Mouse (Mus musculus) 3134 (cell line): ENCODE results near the gene Mylk3.

Experiments used
- DNase-seq: peaks from one replicate; pipeline ENCODE4 v3.0.0-alpha.2; 2011; ENCODE audit warnings: low spot score; ENCODE audit not compliant: insufficient read length; ENCODE audit errors: extremely low read depth

The Mylk3 gene

GRCm38 (mm10) chr8:85386205-85386604 is at the start of gene Mylk3:
Gene Mylk3 (minus strand): TSS chr8:85386345.
- DNase-seq, result no peak

DNA sequence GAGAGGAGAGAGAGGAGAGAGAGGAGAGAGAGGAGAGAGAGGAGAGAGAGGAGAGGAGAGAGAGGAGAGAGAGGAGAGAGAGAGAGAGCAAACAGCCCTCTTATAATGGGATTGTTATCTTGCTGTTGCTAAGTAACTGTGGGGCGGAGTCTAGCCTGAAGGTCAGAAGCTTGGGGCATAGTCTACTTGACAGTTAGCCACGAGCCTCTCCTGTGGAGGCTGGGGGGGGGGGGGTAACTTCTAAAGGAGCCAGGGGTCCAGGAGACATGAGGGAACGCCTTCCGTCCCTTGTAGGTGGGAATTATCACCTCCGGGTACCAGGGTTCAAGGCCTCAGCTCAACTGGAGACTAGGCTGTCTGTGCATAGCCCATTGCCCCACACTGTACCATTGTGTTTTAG is 49.6 kb upstream of the Mylk3 start:
- no peak for DNase-seq

GRCm38 (mm10) chr8:85434817-85435216 is 48.7 kb upstream of the Mylk3 start:
- DNase-seq, result no peak

DNA sequence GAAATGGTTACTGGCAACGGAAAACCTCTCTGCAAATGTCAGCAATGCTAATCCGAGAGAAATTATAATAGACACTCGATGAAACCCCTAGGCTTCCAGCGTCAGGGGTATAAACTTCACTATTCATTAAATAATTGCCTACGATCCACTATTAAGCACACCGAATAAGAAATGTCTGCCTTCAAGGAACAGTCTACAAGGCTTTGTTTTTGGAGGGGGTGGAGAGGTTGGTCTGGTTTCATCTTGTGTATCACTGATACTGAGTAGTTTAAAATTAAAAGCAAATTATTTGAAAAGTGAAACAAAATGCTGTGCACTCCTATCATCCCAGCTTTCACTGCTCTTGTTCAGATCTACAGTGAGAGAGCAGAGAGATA is 46.9 kb upstream of the Mylk3 start:
- no peak for DNase-seq

GRCm38 (mm10) chr8:85432168-85433016 is 46.2 kb upstream of the Mylk3 start, which contains the start of gene 4921524J17Rik:
Gene 4921524J17Rik (minus strand): TSS chr8:85432833.
- DNase-seq, result peak; percentile 94

DNA sequence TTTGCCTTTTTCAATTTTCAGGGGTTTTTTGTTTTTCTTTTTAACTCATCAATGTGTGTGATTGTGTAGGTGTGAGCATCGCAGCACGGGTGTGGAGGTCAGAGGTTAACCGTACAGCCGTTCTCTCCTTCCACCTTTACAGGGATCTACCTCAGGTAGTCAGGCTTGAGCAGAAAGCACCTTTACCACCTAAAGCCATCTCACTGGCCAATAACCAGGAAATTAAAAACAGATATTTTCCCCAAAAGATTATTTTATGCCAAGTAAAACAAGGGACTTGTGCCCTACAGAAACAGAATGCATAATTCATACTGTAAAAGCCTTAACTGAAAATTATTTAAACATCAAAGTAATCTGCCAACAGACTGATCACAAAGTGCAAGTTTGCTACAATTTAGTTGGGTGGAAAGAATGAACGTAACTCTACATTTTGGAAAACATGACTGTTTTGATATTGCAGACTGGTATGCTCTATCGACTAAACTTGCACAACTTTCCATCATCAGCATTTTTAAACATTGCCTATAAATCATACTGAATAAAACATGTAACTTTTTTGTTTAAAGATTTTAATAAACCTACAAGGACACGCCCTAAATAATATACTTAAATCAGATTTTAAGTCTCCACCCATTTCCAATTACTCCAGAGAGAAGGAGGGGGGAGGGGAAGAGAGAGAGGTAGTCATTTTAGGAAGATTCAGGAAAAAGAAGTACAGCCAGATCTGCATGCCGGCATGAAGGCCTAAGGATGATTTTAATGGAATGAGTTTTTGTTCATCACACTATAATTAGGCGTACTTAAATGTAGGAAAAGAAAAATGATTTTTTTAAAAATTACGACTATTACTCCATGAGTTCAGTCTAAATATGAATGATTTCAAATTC is 45.4 kb upstream of the Mylk3 start:
- peak; percentile 41 for DNase-seq

GRCm38 (mm10) chr8:85430801-85431200 is 44.7 kb upstream of the Mylk3 start:
- DNase-seq, result peak; percentile 53

DNA sequence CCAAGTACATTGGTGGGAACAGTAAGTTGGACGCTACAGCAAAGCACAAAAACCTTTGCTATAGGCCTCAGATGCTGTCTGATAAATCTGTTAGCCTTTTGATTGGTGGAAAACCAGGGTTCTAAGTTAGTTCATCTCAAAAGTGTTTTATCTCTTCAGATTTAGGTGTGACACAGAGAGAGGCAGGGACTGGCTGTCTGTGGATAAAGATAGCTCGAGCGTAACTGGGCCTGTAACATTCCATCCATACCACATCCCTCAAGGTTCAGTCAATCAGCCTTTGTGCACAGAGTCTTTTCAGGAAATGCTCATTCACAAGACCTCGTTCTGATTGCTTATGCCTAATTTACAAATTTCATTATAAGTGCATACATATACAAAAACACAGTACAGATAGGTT is 43.1 kb upstream of the Mylk3 start:
- no peak for DNase-seq

- no peak for DNase-seq
Measured at GRCm38 (mm10) chr8:85427026-85427425, 40.9 kb upstream of the Mylk3 start.

GRCm38 (mm10) chr8:85421329-85421728 is 35.2 kb upstream of the Mylk3 start:
- no peak for DNase-seq

DNA sequence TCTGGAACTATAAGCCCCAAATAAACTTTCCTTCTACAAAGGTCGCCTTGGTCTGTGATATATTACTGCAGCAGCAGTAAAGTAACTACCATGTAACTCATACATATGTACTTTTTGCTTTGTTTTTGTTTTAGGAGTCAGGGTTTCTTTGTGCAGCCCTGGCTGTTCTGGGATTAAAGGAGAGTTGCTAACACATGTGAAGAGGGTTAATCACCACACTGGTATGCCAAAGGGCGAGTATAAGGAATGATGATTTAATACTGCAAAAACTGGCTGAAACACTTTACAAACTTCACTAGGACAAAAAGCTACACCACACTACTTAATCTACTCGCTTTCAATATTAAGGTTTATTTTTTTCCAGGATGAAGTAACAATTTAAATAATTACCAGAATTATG is 22.4 kb upstream of the Mylk3 start:
- no peak for DNase-seq

DNA sequence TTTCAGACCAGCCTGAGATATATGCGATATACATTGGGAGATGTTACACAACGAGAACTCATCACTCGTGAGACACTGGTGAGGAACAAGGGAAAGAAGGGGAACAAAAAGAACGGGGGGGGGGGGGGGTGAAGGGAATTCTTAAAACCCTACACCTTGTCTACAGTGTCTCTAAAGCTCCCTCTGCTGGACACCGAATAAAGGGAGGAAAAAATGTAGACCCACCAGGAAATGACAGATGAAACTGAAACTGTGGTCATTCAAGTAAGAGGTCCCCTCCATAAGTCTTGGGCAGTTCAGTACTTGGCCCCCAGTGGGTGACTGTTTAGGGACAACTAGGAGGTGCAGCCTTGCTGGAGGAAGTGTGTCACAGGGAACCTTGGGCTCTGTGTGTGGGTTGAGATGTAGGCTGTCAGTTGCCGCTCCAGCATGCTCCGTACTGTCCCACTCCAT is 21.9 kb upstream of the Mylk3 start:
- DNase-seq, result peak; percentile 26

GRCm38 (mm10) chr8:85405961-85406360 is 19.8 kb upstream of the Mylk3 start:
- no peak for DNase-seq

GRCm38 (mm10) chr8:85405418-85405817 is 19.3 kb upstream of the Mylk3 start:
- DNase-seq, result no peak

DNA sequence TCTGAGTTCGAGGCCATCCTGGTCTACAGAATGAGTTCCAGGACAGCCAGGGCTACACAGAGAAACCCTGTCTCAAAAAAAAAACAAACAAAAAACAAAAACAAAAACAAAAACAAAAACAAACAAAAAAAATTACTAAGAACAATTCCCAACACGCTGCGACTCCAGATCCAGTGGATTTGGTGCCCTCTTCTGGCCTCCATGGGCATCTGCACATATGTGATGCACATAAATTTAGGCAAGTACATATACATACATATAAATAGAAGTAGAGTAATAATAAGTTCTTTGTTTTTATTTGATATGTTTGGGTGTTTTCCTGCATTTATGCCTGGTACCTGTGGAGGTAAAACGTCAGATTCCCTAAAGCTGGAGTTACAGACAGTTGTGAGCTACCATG is 12.4 kb upstream of the Mylk3 start:
- DNase-seq, result no peak

DNA sequence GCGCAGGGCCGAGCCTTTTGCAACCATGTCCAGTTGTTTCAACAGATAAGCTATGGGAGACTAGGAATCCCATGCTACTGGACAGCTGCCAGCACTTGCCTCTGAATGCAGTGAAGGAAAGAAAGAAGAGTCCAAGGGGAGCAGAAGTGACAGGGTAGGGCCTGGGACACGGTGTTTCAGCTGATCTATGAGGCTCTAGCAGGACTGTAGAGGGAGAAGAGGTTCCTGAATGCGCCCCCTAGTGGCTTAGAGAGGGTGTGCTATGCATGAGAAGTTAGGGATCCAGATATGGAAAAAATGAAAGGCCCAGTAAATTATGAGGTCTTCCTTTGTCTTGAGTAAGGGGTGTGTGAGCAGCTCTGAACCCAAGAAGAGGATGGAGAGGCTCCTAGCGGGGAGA is 11.4 kb upstream of the Mylk3 start:
- DNase-seq, result no peak

- no peak for DNase-seq
Measured at GRCm38 (mm10) chr8:85396432-85397079, 10.4 kb upstream of the Mylk3 start.

- no peak for DNase-seq
Measured at GRCm38 (mm10) chr8:85395681-85396431, 9.7 kb upstream of the Mylk3 start.

GRCm38 (mm10) chr8:85395017-85395416 is 8.9 kb upstream of the Mylk3 start:
- no peak for DNase-seq

GRCm38 (mm10) chr8:85393199-85393598 is 7.1 kb upstream of the Mylk3 start:
- DNase-seq, result no peak
